Mouse (Mus musculus) c-Kit-positive CD71-positive TER-119-negative erythroid progenitor cells, embryonic 14.5 days (primary cell): ENCODE results near the gene Mfsd4a.
A peak's percentile ranks its signal among the peaks of the same experiment; 100 is the strongest.

Experiments used
- DNase-seq: peaks from one replicate; pipeline ENCODE4 v3.0.0-alpha.2; 2013; ENCODE audit warnings: low read depth

Gene Mfsd4a

GRCm38 (mm10) chr1:132016691-132017090 lies 51.2 kb downstream of the Mfsd4a start:
- no peak for DNase-seq

- no peak for DNase-seq
These were observed 53.1 kb downstream of the Mfsd4a start for GRCm38 (mm10) chr1:132014800-132015199.

GRCm38 (mm10) chr1:132012861-132013260 lies 55.0 kb downstream of the Mfsd4a start:
- no peak for DNase-seq

GRCm38 (mm10) chr1:132011785-132012184 lies 56.1 kb downstream of the Mfsd4a start:
- DNase-seq = no peak

- DNase-seq = no peak
These were observed 57.0 kb downstream of the Mfsd4a start for GRCm38 (mm10) chr1:132010632-132011501.

- DNase-seq = no peak
These were observed 58.8 kb downstream of the Mfsd4a start for GRCm38 (mm10) chr1:132008881-132009644.

GRCm38 (mm10) chr1:132007828-132008827 lies 59.7 kb downstream of the Mfsd4a start:
- peak; percentile 69 for DNase-seq

GRCm38 (mm10) chr1:132007282-132007815 lies 60.5 kb downstream of the Mfsd4a start, which contains the start of gene Elk4:
Elk4 (plus strand) TSS chr1:132007607.
- peak; percentile 75 for DNase-seq

- no peak for DNase-seq
These were observed 61.1 kb downstream of the Mfsd4a start for GRCm38 (mm10) chr1:132006721-132007120.

GRCm38 (mm10) chr1:132006046-132006445 lies 61.8 kb downstream of the Mfsd4a start:
- DNase-seq = no peak

- no peak for DNase-seq
These were observed 62.4 kb downstream of the Mfsd4a start for GRCm38 (mm10) chr1:132005466-132005865.

- DNase-seq = no peak
These were observed 63.2 kb downstream of the Mfsd4a start for GRCm38 (mm10) chr1:132004574-132005180.

GRCm38 (mm10) chr1:132003817-132004216 lies 64.0 kb downstream of the Mfsd4a start:
- DNase-seq = no peak

GRCm38 (mm10) chr1:132003111-132003510 lies 64.8 kb downstream of the Mfsd4a start:
- DNase-seq = no peak

- no peak for DNase-seq
These were observed 66.0 kb downstream of the Mfsd4a start for GRCm38 (mm10) chr1:132001880-132002330.

- no peak for DNase-seq
These were observed 67.4 kb downstream of the Mfsd4a start for GRCm38 (mm10) chr1:132000506-132000905.

- peak; percentile 47 for DNase-seq
These were observed 72.8 kb downstream of the Mfsd4a start for GRCm38 (mm10) chr1:131995062-131995461.

- DNase-seq = no peak
These were observed 74.5 kb downstream of the Mfsd4a start for GRCm38 (mm10) chr1:131993169-131994040.

GRCm38 (mm10) chr1:131992561-131993001 lies 75.3 kb downstream of the Mfsd4a start:
- no peak for DNase-seq
